Mouse (Mus musculus): ENCODE measurements around the gene Pfdn2.
"Not testable (repeated sequence)": the region's sequence is repeated elsewhere in the genome, so short reads cannot be mapped to it uniquely, and the experiment has no call there.

Pfdn2 gene

DNA sequence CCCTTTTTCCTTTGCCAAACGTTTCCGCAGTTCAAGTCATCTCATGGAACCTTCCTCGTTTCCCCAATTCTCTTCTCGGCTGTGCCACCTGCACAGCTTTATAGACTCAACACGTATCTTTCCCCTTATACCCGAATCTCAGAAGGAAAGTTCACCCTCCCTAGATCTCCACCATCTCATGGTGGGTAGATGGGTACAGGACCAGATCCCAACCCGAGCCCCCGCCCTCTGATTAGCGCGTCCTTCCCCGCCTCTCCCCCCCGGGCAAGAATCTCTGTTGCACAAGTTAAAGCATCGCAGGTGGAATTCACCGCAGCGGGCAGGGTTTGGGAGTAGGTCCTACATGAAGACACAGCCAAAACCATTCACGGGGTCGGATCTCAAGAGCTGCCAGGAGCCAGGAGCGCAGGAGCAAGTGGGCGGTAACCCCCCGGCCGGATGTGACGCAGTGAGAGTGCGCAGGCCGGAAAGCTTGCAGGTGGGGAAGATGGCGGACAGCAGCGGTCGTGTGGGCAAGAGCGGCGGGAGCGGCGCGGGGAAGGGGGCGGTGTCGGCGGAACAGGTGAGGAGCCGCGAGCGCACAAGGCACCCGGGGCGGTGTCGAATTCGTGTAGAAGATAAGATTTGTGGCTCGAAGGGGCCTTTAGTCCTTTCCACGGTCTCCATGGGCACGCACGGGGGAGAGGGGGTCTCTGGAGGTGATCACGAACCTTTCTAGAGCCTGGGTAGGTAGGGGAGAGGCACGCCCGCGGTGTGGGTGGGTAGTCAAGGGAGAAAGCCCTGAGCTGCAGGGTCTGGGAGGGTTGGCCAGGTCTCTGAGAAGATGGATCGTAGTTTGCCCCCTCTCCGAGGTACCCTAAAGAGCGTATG, at the start of gene Pfdn2, which contains the start of gene Nit1:
Pfdn2 (plus strand) TSS at position 446 of the 870 bp plus-strand sequence.
Nit1 (minus strand) TSS at position 422 of the 870 bp plus-strand sequence.
- DNase-seq (ENCODE audit: extremely low read depth, insufficient read length, low spot score) = peak; percentile 91

- no peak for DNase-seq (ENCODE audit: extremely low read depth, insufficient read length, low spot score)
Measured at GRCm38 (mm10) chr1:171298226-171298625, 47.2 kb upstream of the Pfdn2 start.

DNA sequence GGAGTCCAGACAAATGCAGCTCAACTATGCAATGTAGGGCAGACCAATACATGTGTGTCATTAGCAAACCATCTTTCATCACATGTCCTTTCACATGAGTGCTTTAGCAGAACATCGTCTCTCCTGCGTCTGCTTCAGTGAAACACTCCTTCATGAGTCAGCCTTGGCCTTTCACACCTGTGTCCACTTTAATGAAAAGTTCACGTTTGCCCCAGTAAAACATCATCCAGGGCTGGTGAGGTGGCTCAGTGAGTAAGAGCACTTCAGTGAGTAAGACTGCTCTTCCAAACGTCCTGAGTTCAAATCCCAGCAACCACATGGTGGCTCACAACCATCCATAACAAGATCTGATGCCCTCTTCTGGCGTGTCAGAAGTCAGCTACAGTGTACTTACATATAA, 39.3 kb upstream of the Pfdn2 start:
- DNase-seq (ENCODE audit: extremely low read depth, insufficient read length, low spot score) = not testable (repeated sequence)

DNA sequence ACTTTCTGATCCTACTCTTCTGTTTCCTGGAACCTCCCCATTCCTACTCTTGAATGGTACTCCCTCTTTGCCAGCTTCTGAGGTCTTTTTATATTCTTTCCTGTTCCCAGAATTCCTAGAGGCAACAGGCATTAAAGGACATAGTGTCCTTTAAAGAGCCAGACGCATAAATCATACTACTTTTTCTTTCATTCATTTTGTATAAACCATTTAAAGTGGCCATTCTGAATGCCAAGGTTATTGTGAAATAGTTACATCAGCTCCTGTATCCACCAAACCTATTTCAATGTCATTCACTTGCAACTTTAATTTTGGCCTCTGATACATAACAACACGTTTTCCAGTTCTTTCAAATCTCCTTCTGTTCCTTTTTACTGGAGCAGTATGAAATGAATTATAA, 36.1 kb upstream of the Pfdn2 start:
- no peak for DNase-seq (ENCODE audit: extremely low read depth, insufficient read length, low spot score)

GRCm38 (mm10) chr1:171319748-171320147, 25.7 kb upstream of the Pfdn2 start:
- DNase-seq (ENCODE audit: extremely low read depth, insufficient read length, low spot score) = no peak

DNA sequence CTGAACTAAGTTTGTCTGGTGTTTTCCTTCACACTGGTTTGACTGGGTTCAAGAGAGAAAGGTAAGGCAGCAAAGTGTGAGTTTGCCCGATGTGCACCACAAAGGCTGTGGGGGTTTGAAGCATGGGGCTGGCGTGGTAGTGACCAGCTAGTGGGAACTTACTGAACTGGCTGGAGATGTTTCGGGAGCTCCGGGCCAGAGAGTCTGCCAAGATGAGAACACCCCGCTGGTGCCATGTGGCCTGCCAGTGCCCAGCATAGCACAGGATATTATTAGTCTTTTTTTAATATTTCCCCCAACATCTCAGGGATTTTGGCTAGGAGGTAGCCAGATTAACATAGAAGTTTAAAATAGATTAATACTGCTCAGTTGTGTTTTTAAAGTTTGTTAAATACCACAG, 25.3 kb upstream of the Pfdn2 start:
- no peak for DNase-seq (ENCODE audit: extremely low read depth, insufficient read length, low spot score)

GRCm38 (mm10) chr1:171321415-171321814, 24.1 kb upstream of the Pfdn2 start:
- DNase-seq (ENCODE audit: extremely low read depth, insufficient read length, low spot score) = no peak

- no peak for DNase-seq (ENCODE audit: extremely low read depth, insufficient read length, low spot score)
Measured at GRCm38 (mm10) chr1:171322012-171322411, 23.5 kb upstream of the Pfdn2 start.

GRCm38 (mm10) chr1:171325571-171325970, 19.9 kb upstream of the Pfdn2 start:
- DNase-seq (ENCODE audit: extremely low read depth, insufficient read length, low spot score) = no peak

DNA sequence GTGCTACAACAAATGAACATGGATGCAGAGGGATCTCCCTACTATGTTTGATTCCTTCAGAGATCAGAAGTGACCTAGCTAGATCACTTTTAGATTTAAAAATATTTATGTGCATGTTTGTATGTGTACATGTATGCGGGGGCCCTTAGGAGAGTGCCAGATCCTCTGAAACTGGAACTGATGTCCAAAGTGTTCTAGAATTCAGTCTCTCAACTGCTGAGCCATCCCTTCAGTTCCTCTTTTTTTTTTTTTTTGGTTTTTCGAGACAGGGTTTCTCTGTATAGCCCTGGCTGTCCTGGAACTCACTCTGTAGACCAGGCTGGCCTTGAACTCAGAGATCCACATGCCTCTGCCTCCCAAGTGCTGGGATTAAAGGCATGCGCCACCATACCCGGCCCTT, 18.9 kb upstream of the Pfdn2 start:
- not testable (repeated sequence) for DNase-seq (ENCODE audit: extremely low read depth, insufficient read length, low spot score)

DNA sequence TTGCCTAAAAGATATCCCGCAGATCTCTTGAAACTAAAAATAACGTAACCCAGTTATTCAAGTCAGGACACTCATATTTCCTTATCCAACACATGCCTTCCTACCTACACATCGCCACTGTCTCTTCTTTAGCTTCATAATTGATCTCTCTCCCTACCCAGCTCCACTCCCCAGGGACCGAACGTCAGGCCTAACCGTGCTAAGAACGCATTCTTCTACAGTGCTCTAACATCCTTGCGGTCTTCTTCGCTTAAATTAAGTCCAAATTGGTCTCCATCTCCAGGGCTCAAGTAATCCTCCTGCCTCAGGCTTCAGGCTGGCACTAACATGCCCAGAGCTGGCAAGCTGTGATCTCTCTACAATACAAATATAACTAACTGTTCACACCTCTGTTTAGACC, 17.2 kb upstream of the Pfdn2 start:
- DNase-seq (ENCODE audit: extremely low read depth, insufficient read length, low spot score) = peak; percentile 19

DNA sequence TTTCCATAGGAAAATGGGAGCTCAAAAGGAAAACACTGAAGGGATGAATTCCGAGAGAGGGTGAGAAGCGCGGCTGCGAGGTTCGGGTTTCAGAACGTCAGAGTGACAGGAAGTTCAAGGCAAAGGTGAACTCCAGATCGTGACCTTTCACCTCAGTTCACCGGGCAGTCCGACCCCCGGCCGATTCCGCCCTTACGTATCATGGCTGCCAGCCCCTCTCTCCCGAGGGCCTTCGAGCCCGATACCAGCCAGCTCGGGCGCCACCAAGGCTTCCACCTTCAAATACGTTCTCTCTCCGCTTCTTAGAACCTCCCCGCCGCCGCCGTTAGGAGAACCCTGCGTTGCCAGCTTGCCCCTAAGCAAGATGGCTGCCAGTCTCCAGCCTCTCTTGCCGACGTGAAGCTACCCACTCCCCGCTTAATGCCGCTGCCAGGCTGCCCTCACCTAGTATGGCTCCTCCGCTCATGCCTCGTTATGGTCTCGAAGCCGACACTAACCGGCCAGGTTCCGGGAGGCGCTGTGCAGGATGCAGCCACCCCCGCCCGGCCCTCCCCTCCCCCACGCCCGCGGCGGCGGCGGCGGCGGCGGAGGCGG, 16.5 kb upstream of the Pfdn2 start, which contains the start of gene Dedd:
Dedd (plus strand) TSS at position 307 of the 594 bp plus-strand sequence.
- DNase-seq (ENCODE audit: extremely low read depth, insufficient read length, low spot score) = peak; percentile 92

- DNase-seq (ENCODE audit: extremely low read depth, insufficient read length, low spot score) = no peak
Measured at GRCm38 (mm10) chr1:171329433-171330215, 15.8 kb upstream of the Pfdn2 start.

DNA sequence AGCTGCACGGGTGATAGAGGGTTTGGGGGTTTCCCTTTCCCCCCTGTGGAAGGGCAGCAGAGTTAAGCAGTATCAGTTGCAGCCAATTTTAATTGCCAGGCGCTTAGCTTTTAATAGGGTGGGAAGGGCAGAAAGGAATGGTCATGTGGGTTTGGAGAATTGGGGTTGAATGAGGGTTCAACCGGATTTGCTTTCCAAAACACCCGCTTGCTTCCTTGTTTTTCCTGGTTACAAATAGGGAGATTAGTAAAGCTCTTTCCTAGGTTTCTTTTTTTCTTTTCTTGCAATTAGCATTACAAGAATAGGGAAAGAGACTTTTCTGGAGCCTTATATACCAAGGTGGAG, 15.3 kb upstream of the Pfdn2 start:
- no peak for DNase-seq (ENCODE audit: extremely low read depth, insufficient read length, low spot score)

DNA sequence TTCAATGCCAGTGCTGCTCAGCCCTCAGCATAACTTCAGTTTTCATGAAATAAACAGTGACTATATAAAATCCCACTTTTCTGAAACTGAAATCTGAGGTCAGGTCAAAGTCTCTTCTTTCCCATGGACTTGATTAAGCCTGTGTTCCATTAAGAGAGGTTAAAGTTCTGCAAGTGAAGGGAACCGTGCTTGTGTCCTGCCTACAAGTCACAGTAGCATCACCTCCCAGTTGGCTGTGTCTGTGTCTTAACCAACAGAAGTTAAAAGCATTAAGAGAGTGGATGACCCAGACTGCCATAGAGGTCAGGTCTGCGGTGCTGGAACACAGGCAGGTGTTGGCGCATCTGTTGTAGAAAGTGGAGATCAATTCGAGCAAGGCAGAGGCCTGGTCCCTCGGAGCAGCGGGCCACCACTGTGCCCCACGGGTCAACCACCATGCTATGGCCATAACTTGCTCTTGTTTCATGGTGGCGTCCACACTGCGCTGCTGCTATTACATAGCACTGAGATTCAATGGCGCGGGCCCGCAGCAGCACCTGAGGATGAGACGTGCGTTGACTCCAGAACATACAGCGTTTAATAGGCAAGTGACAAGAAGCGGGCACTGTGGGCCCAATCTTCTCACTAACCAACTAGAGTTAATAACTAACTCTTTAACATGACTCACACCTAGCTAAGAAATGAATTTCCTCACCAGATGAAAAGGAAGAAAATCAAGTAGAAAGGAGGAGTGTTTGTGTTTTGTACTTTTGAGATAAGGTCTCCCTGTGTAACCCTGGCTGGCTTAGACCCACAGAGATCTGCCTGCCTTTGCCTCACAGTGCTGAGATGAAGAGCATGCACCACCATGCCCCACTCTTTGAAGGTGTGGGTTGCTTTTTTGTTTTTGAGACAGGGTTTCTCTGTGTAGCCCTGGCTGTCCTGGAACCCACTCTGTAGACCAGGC, 2.9 kb upstream of the Pfdn2 start:
- DNase-seq (ENCODE audit: extremely low read depth, insufficient read length, low spot score) = no peak

DNA sequence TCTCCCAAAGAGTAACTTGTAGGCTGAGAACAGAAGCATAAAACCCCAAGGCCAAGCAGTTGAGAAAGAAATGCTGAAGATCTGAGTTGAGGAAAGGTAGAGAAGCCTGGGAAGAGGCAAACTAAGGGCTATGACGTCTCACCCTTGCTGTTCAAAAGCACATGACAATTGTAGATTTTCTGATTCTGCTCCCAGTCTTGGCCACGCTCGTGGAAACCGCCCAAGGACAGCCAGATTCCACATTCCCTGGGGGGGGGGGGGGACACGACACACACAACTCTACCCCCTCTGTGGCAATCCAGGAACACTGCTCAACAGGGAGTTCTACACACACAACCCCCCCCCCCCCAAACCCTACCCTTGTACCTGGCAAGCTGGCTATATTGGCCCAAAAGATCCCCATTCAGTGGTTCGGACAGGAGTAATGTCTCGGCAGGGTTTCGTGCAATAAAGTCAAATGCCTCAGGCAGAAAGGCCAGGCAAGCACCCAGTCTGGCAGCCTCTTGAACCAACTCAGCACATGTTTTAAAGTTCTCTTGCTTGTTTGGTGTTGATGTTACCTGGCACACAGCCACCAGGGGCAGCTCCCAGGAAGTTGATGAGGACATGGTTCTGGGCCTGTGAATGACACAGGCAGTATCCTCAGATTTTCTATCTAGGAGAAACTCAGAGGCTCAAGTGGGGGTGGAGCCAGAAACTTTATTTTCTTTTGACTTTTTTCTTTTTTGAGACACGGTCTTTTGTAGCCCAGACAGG, 1.4 kb upstream of the Pfdn2 start:
- DNase-seq (ENCODE audit: extremely low read depth, insufficient read length, low spot score) = no peak

- DNase-seq (ENCODE audit: extremely low read depth, insufficient read length, low spot score) = no peak
Measured at GRCm38 (mm10) chr1:171344715-171345114, 755 bp upstream of the Pfdn2 start.

- no peak for DNase-seq (ENCODE audit: extremely low read depth, insufficient read length, low spot score)
Measured at GRCm38 (mm10) chr1:171346095-171346450, 603 bp downstream of the Pfdn2 start.

- no peak for DNase-seq (ENCODE audit: extremely low read depth, insufficient read length, low spot score)
Measured at GRCm38 (mm10) chr1:171348665-171349064, 3.2 kb downstream of the Pfdn2 start.

- DNase-seq (ENCODE audit: extremely low read depth, insufficient read length, low spot score) = no peak
Measured at GRCm38 (mm10) chr1:171349210-171349609, 3.7 kb downstream of the Pfdn2 start.

Data from 3134 (cell line).